Mouse (Mus musculus) lung, postnatal 0 days (tissue): ENCODE results near the gene Selenon.

Source experiments
- CTCF ChIP-seq: IDR thresholded peaks from 2 replicates; pipeline ENCODE4 v1.5.1; 2016; ENCODE audit warnings: antibody characterized with exemption, mild to moderate bottlenecking
- EP300 ChIP-seq: IDR thresholded peaks from 2 replicates; pipeline ENCODE4 v1.6.1; 2016; ENCODE audit warnings: antibody characterized with exemption, mild to moderate bottlenecking, control low read depth

GRCm38 (mm10) chr4:134512798-134513197 lies 39.2 kb downstream of the Selenon start:
- no peak for TF ChIP-seq EP300
- peak; percentile 77 for TF ChIP-seq CTCF
